Mouse (Mus musculus) yolk sac, embryonic 10.5 days (tissue): ENCODE results near the gene Tnk2.
"Not testable (repeated sequence)": the region's sequence is repeated elsewhere in the genome, so short reads cannot be mapped to it uniquely, and the experiment has no call there.

Source experiments
- DNase-seq: peaks from one replicate; pipeline ENCODE4 v3.0.0-alpha.2; 2017; ENCODE audit warnings: low spot score

The Tnk2 gene

GRCm38 (mm10) chr16:32636331-32636730, 7.3 kb upstream of the Tnk2 start:
- no peak for DNase-seq

- no peak for DNase-seq
Measured at GRCm38 (mm10) chr16:32636871-32637521, 6.7 kb upstream of the Tnk2 start.

- DNase-seq: peak; percentile 66
Measured at GRCm38 (mm10) chr16:32638476-32638875, 5.2 kb upstream of the Tnk2 start.

- DNase-seq: no peak
Measured at GRCm38 (mm10) chr16:32640096-32640495, 3.6 kb upstream of the Tnk2 start.

GRCm38 (mm10) chr16:32640683-32641082, 3.0 kb upstream of the Tnk2 start:
- not testable (repeated sequence) for DNase-seq

- DNase-seq: no peak
Measured at GRCm38 (mm10) chr16:32641440-32642219, 2.0 kb upstream of the Tnk2 start.

- no peak for DNase-seq
Measured at GRCm38 (mm10) chr16:32642280-32642679, 1.4 kb upstream of the Tnk2 start.

GRCm38 (mm10) chr16:32644069-32644800, 561 bp downstream of the Tnk2 start:
- DNase-seq: no peak

GRCm38 (mm10) chr16:32644801-32645170, 1.1 kb downstream of the Tnk2 start:
- DNase-seq: no peak

GRCm38 (mm10) chr16:32645361-32645914, 1.8 kb downstream of the Tnk2 start:
- DNase-seq: no peak

GRCm38 (mm10) chr16:32646014-32646413, 2.3 kb downstream of the Tnk2 start:
- no peak for DNase-seq

GRCm38 (mm10) chr16:32647712-32648111, 4.0 kb downstream of the Tnk2 start:
- DNase-seq: no peak

- no peak for DNase-seq
Measured at GRCm38 (mm10) chr16:32650461-32650860, 6.8 kb downstream of the Tnk2 start.

GRCm38 (mm10) chr16:32650974-32651618, 7.4 kb downstream of the Tnk2 start:
- no peak for DNase-seq

- no peak for DNase-seq
Measured at GRCm38 (mm10) chr16:32654071-32654733, 10.5 kb downstream of the Tnk2 start.

GRCm38 (mm10) chr16:32655534-32655933, 11.9 kb downstream of the Tnk2 start:
- no peak for DNase-seq

- DNase-seq: no peak
Measured at GRCm38 (mm10) chr16:32656321-32656720, 12.6 kb downstream of the Tnk2 start.

- no peak for DNase-seq
Measured at GRCm38 (mm10) chr16:32656794-32657193, 13.1 kb downstream of the Tnk2 start.

- DNase-seq: no peak
Measured at GRCm38 (mm10) chr16:32657498-32658250, 14.0 kb downstream of the Tnk2 start.

- no peak for DNase-seq
Measured at GRCm38 (mm10) chr16:32658743-32659171, 15.1 kb downstream of the Tnk2 start.

GRCm38 (mm10) chr16:32659385-32659784, 15.7 kb downstream of the Tnk2 start:
- DNase-seq: peak; percentile 64
